Mouse (Mus musculus) c-Kit-positive CD71-negative TER-119-negative erythroid progenitor cells, embryonic 14.5 days (primary cell): ENCODE data around the gene Cox6b1.

ENCODE experiments used
- DNase-seq: peaks from one replicate; pipeline ENCODE4 v3.0.0-alpha.2; 2013; ENCODE audit warnings: low read depth

The Cox6b1 gene

GRCm38 (mm10) chr7:30586455-30587020, 39.4 kb downstream of the Cox6b1 start:
- DNase-seq = no peak

GRCm38 (mm10) chr7:30585170-30585569, 40.8 kb downstream of the Cox6b1 start:
- DNase-seq = no peak

GRCm38 (mm10) chr7:30584339-30584738, 41.6 kb downstream of the Cox6b1 start:
- DNase-seq = no peak

- no peak for DNase-seq
Observed at GRCm38 (mm10) chr7:30581547-30581946, 44.4 kb downstream of the Cox6b1 start.

GRCm38 (mm10) chr7:30579950-30580349, 46.0 kb downstream of the Cox6b1 start:
- no peak for DNase-seq

GRCm38 (mm10) chr7:30572969-30573368, 53.0 kb downstream of the Cox6b1 start:
- no peak for DNase-seq

- DNase-seq = no peak
Observed at GRCm38 (mm10) chr7:30572389-30572788, 53.6 kb downstream of the Cox6b1 start.

GRCm38 (mm10) chr7:30567555-30567954, 58.4 kb downstream of the Cox6b1 start:
- no peak for DNase-seq
